Mouse (Mus musculus) leukemia stem cell, adult 10-12 weeks (primary cell): Measurements from ENCODE around the gene Upk3b. TPM values are rescaled to one million over a fixed set of nuclear protein-coding genes. Genes with fewer than 3 reads are reported as not detected.

Experiments used
- polyA plus RNA-seq: library from polyadenylated mRNA; stranded (reverse); fragments of >175 nt; gene quantifications from 2 replicates; pipeline ENCODE4 v1.2.3, GENCODE M21; 2012; ENCODE audit warnings: low replicate concordance

The Upk3b gene
- 0.14 and 0.20 TPM in 2 replicates for polyA plus RNA-seq

DNA sequence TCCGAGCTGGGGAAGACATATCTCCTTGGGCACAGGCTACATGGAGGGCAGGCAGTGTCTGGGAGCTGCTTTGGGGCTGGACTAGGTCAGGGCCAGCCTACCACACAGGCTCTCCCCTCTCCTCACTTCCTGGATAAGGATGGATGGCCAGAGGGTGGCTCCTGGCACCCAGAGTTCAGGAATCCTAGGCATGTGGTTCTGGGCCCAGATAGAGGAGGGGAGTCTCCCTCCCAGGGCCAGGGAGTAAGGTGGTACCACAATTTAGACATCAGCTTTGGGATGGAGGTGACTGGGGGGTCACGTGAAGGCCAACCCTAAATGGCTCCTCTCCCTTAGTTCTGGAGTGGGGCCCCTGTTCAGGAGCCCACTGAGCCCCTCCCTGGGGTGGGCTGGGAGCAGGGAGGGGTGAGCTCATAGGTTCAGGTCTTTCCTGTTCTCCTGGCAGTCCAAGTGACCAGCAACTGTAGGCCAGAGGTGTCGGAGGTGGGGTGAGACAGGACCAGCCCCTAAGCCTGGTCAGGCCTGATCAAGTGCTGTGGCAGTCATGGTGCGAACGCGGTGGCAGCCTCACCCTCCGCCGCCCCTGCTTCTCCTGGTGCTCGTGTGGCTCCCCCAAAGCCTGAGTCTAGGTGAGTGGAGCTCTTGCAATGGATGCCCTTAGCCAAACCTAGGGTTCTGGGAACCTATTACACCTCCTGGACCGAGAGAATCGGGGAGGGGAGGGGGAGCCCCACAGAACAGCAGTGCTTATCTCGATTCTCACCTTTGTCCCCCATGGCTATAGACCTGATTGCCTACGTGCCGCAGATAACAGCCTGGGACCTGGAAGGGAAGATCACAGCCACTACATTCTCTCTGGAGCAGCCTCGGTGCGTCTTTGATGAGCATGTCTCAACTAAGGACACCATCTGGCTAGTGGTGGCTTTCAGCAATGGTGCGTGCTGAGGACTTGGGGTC, at the start of gene Upk3b:
Gene Upk3b, plus strand, starts transcription at position 239 of the 957 bp plus-strand sequence.

GRCm38 (mm10) chr5:135994725-135995687, 43.3 kb upstream of the Upk3b start, which contains the start of gene Dtx2:
Dtx2 (plus strand) TSS chr5:135994800.

GRCm38 (mm10) chr5:136054301-136055077, 16.2 kb downstream of the Upk3b start, which contains the start of gene Upk3bl:
Upk3bl (plus strand) TSS chr5:136054492.

GRCm38 (mm10) chr5:136083669-136084107, 45.4 kb downstream of the Upk3b start, which contains the start of gene Rasa4:
Rasa4 (plus strand) TSS chr5:136083916.

Other genes with a start within 250 kb of the Upk3b start
- gene Srrm3, start 231.6 kb upstream of the Upk3b start, polyA plus RNA-seq = not detected in 2 replicates
- 0.27 and 0.68 TPM in 2 replicates for gene Hspb1, start 150.6 kb upstream of the Upk3b start, polyA plus RNA-seq
- gene Ywhag, start 103.9 kb upstream of the Upk3b start, polyA plus RNA-seq = 66.6 and 168 TPM in 2 replicates
- 0.08 and 0.55 TPM in 2 replicates for gene Ssc4d, start 64.0 kb upstream of the Upk3b start, polyA plus RNA-seq
- not detected in 2 replicates for gene Zp3, start 58.4 kb upstream of the Upk3b start, polyA plus RNA-seq
- 22.8 and 36.0 TPM in 2 replicates for gene Dtx2, start 43.7 kb upstream of the Upk3b start, polyA plus RNA-seq
- gene Upk3bl, start 16.0 kb downstream of the Upk3b start, polyA plus RNA-seq = not detected in 2 replicates
- gene Rasa4, start 45.4 kb downstream of the Upk3b start, polyA plus RNA-seq = 8.1 and 9.3 TPM in 2 replicates
- gene Polr2j, start 78.1 kb downstream of the Upk3b start, polyA plus RNA-seq = 16.3 and 42.3 TPM in 2 replicates
- 98.4 and 153 TPM in 2 replicates for gene Lrwd1, start 97.6 kb downstream of the Upk3b start, polyA plus RNA-seq
- gene Alkbh4, start 97.7 kb downstream of the Upk3b start, polyA plus RNA-seq = 36.7 and 46.7 TPM in 2 replicates
- gene Orai2, start 132.2 kb downstream of the Upk3b start, polyA plus RNA-seq = 16.6 and 22.8 TPM in 2 replicates
- 15.0 and 69.6 TPM in 2 replicates for gene Prkrip1, start 160.5 kb downstream of the Upk3b start, polyA plus RNA-seq
- 19.7 and 31.1 TPM in 2 replicates for gene Sh2b2, start 208.1 kb downstream of the Upk3b start, polyA plus RNA-seq